Mouse (Mus musculus): ENCODE data around the gene Vill. TPM values are rescaled to one million over a fixed set of nuclear protein-coding genes. Genes with fewer than 3 reads are reported as not detected.

Gene Vill
- polyA plus RNA-seq, 1 experiment from 2014 or later, result 28.1 TPM

DNA sequence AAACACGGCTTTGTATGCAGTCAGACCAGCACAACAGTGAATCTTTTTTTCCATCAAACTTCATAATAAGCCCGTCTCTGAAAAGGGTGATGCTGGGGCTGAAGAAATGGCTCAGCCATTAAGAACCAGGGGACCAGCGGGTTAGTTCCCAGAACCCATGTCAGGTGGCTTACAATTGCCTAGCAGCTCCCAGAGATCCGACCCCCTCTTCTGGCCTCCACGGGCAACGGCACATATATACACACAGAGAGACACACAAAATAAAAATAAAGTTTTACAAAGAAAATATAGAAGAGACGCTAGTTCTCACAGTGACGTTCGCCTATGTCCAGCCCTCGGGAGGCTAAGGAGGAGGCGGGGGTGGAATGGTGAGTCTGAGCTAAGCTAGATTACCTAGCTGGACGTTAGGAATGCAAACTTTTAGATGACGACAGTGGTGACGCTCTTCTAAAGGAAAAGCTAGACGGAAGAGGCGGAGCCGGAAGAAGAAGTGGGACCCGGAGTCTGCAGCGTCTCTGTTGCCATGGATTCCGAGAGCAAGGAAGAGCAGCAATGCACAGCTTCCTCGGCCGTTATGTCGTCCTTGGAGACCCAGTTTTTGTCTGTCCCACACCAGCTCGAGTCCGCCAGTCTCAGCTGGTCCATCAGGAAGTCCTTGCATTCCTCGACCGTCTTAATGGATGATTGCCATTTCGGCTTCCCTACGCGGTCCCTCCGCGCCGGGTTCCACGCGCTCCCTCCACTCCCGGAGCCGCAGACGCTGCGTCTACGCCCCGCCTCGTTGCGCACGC, 49.6 kb downstream of the Vill start, which contains the start of gene Dlec1:
Gene Dlec1, plus strand, starts transcription at position 487 of the 791 bp plus-strand sequence.
- Histone ChIP-seq H3K27me3 (no peaks in the 10 kb centered on the region; the same call in 1 of the 2 replicates), H3K4me1 (peaks cover 4% of the 10 kb centered on the region; the same call in 1 of the 2 replicates), H3K27ac (0 out of 2 replicates have a peak within 1 kb of the TSS, but pooled peaks have one; percentile 23), H3K4me2 (replicated peaks) (peak within 1 kb of the TSS; percentile 79), H3K9me3 (no peaks in the 10 kb centered on the region), H3K9ac (peak within 1 kb of the TSS; percentile 40), H3K36me3 (no peaks in the 10 kb centered on the region), H3K4me3 (peak within 1 kb of the TSS; percentile 70)
- WGBS, result 3% methylated on average over 44 of the region's 44 CpGs
- peak; percentile 84 for ATAC-seq (ENCODE audit: insufficient number of reproducible peaks, insufficient read depth, low FRiP score, low TSS enrichment)

DNA sequence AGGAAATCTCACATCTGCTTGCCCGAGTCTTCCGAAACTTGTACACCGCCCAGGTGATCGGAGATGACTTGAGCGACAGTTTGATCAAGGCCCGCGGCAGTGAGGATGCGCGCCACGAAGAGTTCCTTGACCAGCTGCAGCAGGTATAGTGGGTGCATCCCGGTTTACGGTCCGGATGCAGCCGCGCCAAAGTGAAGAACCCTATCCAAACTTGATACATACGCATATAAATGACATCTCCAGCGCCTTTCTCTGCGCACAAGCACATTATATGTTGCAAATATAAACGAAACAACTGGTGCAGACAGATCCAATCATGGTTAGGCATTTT, 50.2 kb downstream of the Vill start:
- Histone ChIP-seq H3K4me1 (peaks cover 4% of the 10 kb centered on the region; the same call in 1 of the 2 replicates), H3K36me3 (no peaks in the 10 kb centered on the region), H3K9ac (peak overlapping the region; percentile 40), H3K4me3 (peak overlapping the region; percentile 70), H3K4me2 (replicated peaks) (peak overlapping the region; percentile 79), H3K27ac (0 out of 2 replicates have a peak overlapping the region, but pooled peaks have one; percentile 5), H3K27me3 (no peaks in the 10 kb centered on the region; the same call in 1 of the 2 replicates), H3K9me3 (no peaks in the 10 kb centered on the region)
- 4% methylated on average over 19 of the region's 19 CpGs for WGBS
- ATAC-seq (ENCODE audit: insufficient number of reproducible peaks, insufficient read depth, low FRiP score, low TSS enrichment), result no peak

DNA sequence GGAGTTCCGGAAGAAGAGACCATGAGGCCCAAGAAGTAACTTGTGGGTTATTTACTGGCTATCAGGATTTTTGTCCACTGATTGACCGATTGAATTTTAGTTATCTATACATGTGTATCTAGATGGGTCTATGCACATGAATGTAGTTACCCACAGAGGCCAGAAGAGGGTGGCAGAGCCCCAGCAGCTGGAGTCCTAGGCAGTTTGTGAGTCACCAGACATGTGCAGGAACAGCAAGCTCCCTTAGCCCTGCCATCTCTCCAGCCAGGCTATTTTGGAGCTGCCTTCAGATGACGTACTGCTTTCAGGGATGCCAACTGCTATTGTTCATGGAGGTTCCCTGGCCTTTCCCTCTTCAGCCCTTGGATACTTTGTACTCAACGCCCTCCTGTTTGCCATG, 55.0 kb downstream of the Vill start:
- WGBS, result 86% methylated on average over 4 of the region's 4 CpGs
- ATAC-seq (ENCODE audit: insufficient number of reproducible peaks, insufficient read depth, low FRiP score, low TSS enrichment), result no peak
- peaks cover 27% of the 10 kb centered on the region for H3K4me1 ChIP-seq
- H3K36me3 ChIP-seq, result no peaks in the 10 kb centered on the region
- H3K4me3 ChIP-seq, result no peak overlapping the region
- H3K9me3 ChIP-seq, result no peaks in the 10 kb centered on the region
- H3K9ac ChIP-seq, result no peak overlapping the region
- H3K4me2 ChIP-seq (replicated peaks), result no peak overlapping the region
- no peaks in the 10 kb centered on the region; the same call in 1 of the 2 replicates for H3K27me3 ChIP-seq
- no peak overlapping the region for H3K27ac ChIP-seq

DNA sequence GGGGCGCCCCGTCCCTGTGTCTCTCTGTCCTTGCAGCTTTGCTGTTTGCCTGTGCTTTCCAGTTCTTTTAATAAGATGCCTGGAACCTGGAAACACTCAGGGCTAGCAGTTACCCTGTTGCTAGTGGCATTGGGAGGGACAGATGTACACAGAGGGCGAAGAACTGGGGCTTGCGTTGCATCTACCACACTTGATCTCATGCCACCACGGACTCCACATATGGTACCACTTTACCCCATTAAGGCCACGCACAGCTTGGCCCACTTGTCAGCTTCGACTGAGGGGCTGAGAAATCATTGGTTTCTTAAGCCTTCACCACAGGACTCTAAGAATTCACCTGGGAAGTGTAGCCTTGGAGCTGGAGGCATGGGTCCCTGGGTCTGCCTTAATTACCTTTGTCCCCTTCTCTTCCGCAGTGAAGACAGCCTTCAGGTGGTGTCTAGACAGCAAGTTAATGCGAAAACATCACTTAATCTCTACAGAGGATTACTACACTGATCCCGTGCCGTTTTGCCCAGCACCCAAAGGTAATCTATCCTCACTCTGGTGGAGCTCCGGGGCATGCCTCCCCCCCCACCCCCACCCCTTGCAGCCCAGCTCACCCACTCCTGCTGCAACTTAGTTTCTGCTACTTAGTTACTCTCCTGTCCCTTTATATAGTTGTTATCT, 57.2 kb downstream of the Vill start:
- 28% methylated on average over 12 of the region's 12 CpGs for WGBS
- peak overlapping the region; percentile 56 for H3K27ac ChIP-seq

DNA sequence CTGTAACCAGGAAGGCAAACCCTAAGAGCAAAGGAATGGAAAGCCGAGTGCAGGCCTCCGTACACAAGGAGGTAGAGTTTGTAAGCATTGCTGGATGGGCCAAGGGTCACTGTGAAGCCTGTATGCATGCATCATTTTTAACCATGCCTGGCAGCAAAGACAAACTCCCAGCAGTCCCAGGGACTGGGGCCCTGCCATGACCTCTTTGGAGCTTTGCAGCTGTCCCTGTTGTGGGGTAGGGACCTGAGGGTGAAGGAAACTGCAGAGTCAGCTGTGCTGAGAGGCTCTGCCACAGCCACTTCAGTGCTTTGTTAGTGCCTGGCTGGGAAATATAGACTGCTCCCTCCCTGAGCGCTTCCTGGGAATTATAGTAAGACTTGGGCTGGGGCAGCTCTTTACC, 58.1 kb downstream of the Vill start:
- ATAC-seq (ENCODE audit: insufficient number of reproducible peaks, insufficient read depth, low FRiP score, low TSS enrichment), result no peak
- no peaks in the 10 kb centered on the region for H3K9me3 ChIP-seq
- H3K4me2 ChIP-seq (replicated peaks), result no peak overlapping the region
- H3K4me3 ChIP-seq, result no peak overlapping the region
- 40% methylated on average over 3 of the region's 3 CpGs for WGBS
- H3K27me3 ChIP-seq, result no peaks in the 10 kb centered on the region
- peak overlapping the region; percentile 56; the same call in 1 of the 2 replicates for H3K27ac ChIP-seq
- H3K36me3 ChIP-seq, result no peaks in the 10 kb centered on the region
- H3K4me1 ChIP-seq, result peaks cover 23% of the 10 kb centered on the region
- H3K9ac ChIP-seq, result no peak overlapping the region

More for the DNA sequence above, 57.2 kb downstream of the Vill start:
- ATAC-seq (ENCODE audit: insufficient number of reproducible peaks, insufficient read depth, low FRiP score, low TSS enrichment), result no peak
- Histone ChIP-seq H3K36me3 (no peaks in the 10 kb centered on the region), H3K9me3 (no peaks in the 10 kb centered on the region), H3K9ac (no peak overlapping the region), H3K4me2 (replicated peaks) (no peak overlapping the region), H3K27me3 (no peaks in the 10 kb centered on the region), H3K4me3 (no peak overlapping the region), H3K4me1 (peaks cover 23% of the 10 kb centered on the region)

DNA sequence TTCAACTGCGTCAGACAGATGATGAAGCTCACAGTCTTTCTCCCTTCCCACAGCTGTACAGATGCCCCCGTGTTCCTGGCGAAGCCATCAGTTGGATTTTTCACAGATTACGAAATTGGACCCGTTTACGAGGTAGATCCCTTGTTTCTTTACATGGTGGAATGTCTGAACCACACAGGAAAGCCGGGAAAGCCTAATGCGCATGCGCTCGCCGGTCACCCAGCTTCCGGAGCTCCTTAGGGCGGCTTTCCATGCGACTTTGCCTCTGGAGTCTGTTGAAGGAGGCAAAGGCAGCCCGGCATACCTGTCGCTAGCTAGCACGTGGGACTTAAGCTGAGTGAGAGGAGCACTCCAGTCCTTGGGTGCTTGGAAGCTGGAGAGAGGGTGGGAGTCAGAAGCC, 62.3 kb downstream of the Vill start:
- no peak for ATAC-seq (ENCODE audit: insufficient number of reproducible peaks, insufficient read depth, low FRiP score, low TSS enrichment)
- Histone ChIP-seq H3K4me2 (replicated peaks) (no peak overlapping the region), H3K27ac (no peak overlapping the region), H3K9ac (no peak overlapping the region), H3K4me3 (no peak overlapping the region), H3K36me3 (no peaks in the 10 kb centered on the region), H3K4me1 (peaks cover 13% of the 10 kb centered on the region), H3K9me3 (no peaks in the 10 kb centered on the region), H3K27me3 (no peaks in the 10 kb centered on the region)
- WGBS, result 83% methylated on average over 17 of the region's 17 CpGs

DNA sequence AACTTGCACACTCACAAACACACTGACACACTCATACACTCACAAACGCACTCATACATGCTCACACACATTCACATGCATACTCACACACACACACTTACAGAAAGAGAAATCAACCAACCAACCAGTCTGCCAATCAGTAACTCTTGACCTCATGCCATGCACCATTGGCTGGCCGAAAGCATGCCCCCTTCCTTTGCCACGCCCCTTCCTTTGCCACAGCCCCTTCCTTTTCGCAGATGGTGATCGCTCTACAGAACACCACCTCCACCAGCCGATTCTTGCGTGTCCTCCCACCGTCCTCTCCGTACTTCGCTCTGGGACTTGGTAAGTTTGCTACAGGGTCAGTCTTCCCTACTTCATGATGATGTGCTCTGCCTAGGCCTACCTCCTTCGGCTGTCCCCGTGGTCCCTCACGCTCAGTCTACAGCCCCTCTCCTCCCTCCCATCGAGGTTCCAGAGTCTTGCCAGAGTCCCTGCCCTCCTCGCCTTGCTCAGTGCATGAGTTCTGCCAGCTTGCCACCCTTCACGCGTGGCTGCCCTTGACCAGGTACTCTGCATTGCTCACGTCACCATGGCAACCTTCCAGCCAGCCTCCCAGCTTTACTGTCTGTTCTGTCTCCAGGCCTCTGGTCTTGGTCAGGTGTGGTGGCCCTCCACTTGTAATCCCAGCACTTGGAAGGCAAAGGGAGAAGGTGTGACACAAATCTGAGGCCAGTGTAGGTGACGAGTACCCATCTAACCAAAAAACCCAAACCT, 67.0 kb downstream of the Vill start:
- no peaks in the 10 kb centered on the region for H3K9me3 ChIP-seq
- ATAC-seq (ENCODE audit: insufficient number of reproducible peaks, insufficient read depth, low FRiP score, low TSS enrichment), result no peak
- no peak overlapping the region for H3K4me2 ChIP-seq (replicated peaks)
- H3K36me3 ChIP-seq, result no peaks in the 10 kb centered on the region
- 0 out of 2 replicates have a peak, but pooled peaks cover 3% of the 10 kb centered on the region for H3K4me1 ChIP-seq
- H3K4me3 ChIP-seq, result no peak overlapping the region
- WGBS, result 88% methylated on average over 19 of the region's 19 CpGs
- H3K27me3 ChIP-seq, result no peaks in the 10 kb centered on the region
- no peak overlapping the region for H3K27ac ChIP-seq
- H3K9ac ChIP-seq, result no peak overlapping the region

DNA sequence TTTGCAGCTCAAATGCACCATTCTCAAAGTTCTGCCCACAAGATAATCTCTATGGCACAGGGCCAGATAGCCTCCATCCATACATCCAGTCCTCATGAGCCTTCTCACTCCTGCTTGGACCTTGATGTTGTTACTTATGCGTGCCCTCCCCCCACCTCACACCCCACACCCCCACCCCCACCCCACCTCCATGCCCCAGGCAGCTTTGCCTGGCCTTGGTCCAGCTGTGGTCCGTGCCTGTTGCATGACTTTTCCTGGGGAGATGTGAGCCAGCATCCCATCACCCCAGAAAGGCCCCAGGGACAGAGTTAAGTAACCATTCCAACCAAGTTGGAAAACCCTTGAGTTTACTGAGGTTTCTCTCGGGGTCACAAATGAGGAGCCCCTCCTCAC, 67.6 kb downstream of the Vill start:
- 73% methylated on average over 3 of the region's 3 CpGs for WGBS
- Histone ChIP-seq H3K36me3 (no peaks in the 10 kb centered on the region), H3K9me3 (no peaks in the 10 kb centered on the region), H3K27ac (no peak overlapping the region), H3K4me3 (no peak overlapping the region), H3K27me3 (no peaks in the 10 kb centered on the region), H3K4me1 (0 out of 2 replicates have a peak, but pooled peaks cover 3% of the 10 kb centered on the region), H3K9ac (no peak overlapping the region), H3K4me2 (replicated peaks) (no peak overlapping the region)
- ATAC-seq (ENCODE audit: insufficient number of reproducible peaks, insufficient read depth, low FRiP score, low TSS enrichment), result no peak

Small RNA genes within 50 kb of the gene (microRNA-seq; reads per million reads assigned to microRNA genes)
- 9.3 reads per million, percentile 25 among the genes with 10 or more reads in this experiment for gene Mir26a-1

Other genes starting within 250 kb of the Vill start
- 16.0 and 16.8 TPM in 2 replicates for gene Ctdspl, start 126.3 kb upstream of the Vill start, polyA plus RNA-seq (2016; fragmentation: Nextera tagmentation; extraction: Ambion mirVana)
- gene Plcd1, start 40.7 kb downstream of the Vill start, polyA plus RNA-seq (2016; fragmentation: Nextera tagmentation; extraction: Ambion mirVana), result 26.6 and 27.8 TPM in 2 replicates
- 1.5 and 1.7 TPM in 2 replicates for gene Dlec1, start 49.7 kb downstream of the Vill start, polyA plus RNA-seq (2016; fragmentation: Nextera tagmentation; extraction: Ambion mirVana)
- 2.3 and 3.0 TPM in 2 replicates for gene Acaa1b, start 104.3 kb downstream of the Vill start, polyA plus RNA-seq (2016; fragmentation: Nextera tagmentation; extraction: Ambion mirVana)
- not detected in 2 replicates for gene Gm47289, start 106.4 kb downstream of the Vill start, polyA plus RNA-seq (2016; fragmentation: Nextera tagmentation; extraction: Ambion mirVana)
- gene Slc22a13, start 156.3 kb downstream of the Vill start, polyA plus RNA-seq (2016; fragmentation: Nextera tagmentation; extraction: Ambion mirVana), result not detected in 2 replicates

Data from embryonic facial prominence, embryonic 12.5 days (tissue).